Mouse (Mus musculus) limb, embryonic 15.5 days (tissue): Measurements from ENCODE around the gene Hoxd8. TPM values are rescaled to one million over a fixed set of nuclear protein-coding genes. Genes with fewer than 3 reads are reported as not detected.

Source experiments
- ATAC-seq: fragments of 200-750 bp; cut with Nextera tagmentation; 2 replicates; pipeline ENCODE4 v1.8.0; 2017; ENCODE audit warnings: low read depth, moderate TSS enrichment; ENCODE audit not compliant: insufficient number of reproducible peaks, low FRiP score, low TSS enrichment
- H3K27ac ChIP-seq: fragments of 300-500 bp; sonication (generic); 2 replicates; pipeline ENCODE4 v1.5.1; 2015; ENCODE audit warnings: moderate library complexity, mild to moderate bottlenecking, inconsistent platforms
- H3K27me3 ChIP-seq: fragments of 300-500 bp; sonication (generic); 2 replicates; pipeline ENCODE4 v1.6.1; 2015; ENCODE audit warnings: inconsistent platforms
- H3K36me3 ChIP-seq: fragments of 300-500 bp; sonication (generic); 2 replicates; pipeline ENCODE4 v1.6.1; 2015; ENCODE audit warnings: inconsistent platforms
- H3K4me1 ChIP-seq: fragments of 300-500 bp; sonication (generic); 2 replicates; pipeline ENCODE4 v1.6.1; 2015; ENCODE audit warnings: inconsistent platforms
- H3K4me2 ChIP-seq: fragments of 300-500 bp; sonication (generic); 2 replicates; pipeline ENCODE4 v1.6.1; 2015; ENCODE audit warnings: mild to moderate bottlenecking, inconsistent platforms
- H3K4me3 ChIP-seq: fragments of 300-500 bp; sonication (generic); 2 replicates; pipeline ENCODE4 v1.5.1; 2015; ENCODE audit warnings: mild to moderate bottlenecking, inconsistent platforms
- H3K9ac ChIP-seq: fragments of 300-500 bp; sonication (generic); 2 replicates; pipeline ENCODE4 v1.6.1; 2015; ENCODE audit warnings: inconsistent platforms
- H3K9me3 ChIP-seq: fragments of 300-500 bp; sonication (generic); 2 replicates; pipeline ENCODE4 v1.6.1; 2016; ENCODE audit warnings: inconsistent platforms
- WGBS: fragments of 180-500 bp; shearing (Covaris S2); methylation state at CpG from one replicate; pipeline ENCODE4 v1.1.7; 2015; 5-methylcytosine and 5-hydroxymethylcytosine counted together
- polyA plus RNA-seq: library from polyadenylated mRNA; unstranded; fragments of >200 nt; fragmentation: Nextera tagmentation; extraction: Ambion mirVana; gene quantifications from 2 replicates; pipeline ENCODE4 v1.2.1, GENCODE M21; 2015

The Hoxd8 gene
- polyA plus RNA-seq, 1 experiment from 2014 or later: 5.9 TPM

DNA sequence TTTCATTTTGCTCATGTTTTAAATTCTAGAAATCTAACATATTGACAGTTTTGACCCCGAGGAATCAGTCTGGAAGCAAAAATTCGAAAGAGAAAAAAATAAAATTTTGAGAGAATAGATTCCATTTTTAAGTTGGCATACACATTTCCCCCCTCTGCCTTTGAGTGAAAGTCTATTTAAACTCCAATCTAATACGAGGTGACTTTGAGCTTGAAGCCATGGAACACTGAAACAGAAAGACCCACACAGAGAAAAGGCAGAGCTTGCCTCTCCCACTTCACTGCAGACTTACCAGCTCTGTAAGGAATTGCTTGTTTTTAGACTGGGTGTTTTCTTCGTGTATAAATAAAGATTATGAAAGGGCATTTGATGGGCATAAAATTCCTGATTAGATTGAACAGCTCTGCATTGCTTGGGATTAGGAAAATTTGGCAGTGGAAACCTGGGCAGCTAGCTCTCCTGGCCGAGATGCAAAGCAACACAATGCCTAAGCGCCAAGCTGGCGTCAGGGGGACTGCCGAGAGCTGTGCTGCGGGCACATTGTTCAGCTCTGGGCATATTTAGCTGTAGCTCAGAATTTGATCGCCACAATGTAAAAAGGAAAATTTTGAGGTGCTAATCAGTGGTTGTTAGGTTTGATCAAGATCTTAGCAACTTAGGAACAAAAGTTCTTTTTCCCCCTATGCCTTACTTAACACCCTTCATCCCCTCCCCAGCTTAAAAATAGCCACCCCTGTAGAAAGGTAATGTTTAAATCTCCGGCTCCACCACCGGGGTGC is 15.4 kb upstream of the Hoxd8 start:
- Histone ChIP-seq H3K4me2 (peak overlapping the region; percentile 49), H3K4me3 (peak overlapping the region; percentile 26), H3K9me3 (no peaks in the 10 kb centered on the region), H3K27ac (peak overlapping the region; percentile 74), H3K4me1 (peaks cover 28% of the 10 kb centered on the region), H3K9ac (peak overlapping the region; percentile 27; the same call in 1 of the 2 replicates), H3K27me3 (peaks cover 71% of the 10 kb centered on the region), H3K36me3 (no peaks in the 10 kb centered on the region; the same call in 1 of the 2 replicates)
- no peak for ATAC-seq
- 14% methylated on average over 12 of the region's 12 CpGs for WGBS

GRCm38 (mm10) chr2:74689574-74690337 is 14.7 kb upstream of the Hoxd8 start:
- peak overlapping the region; percentile 31 for H3K9ac ChIP-seq
- H3K27ac ChIP-seq: peak overlapping the region; percentile 74
- WGBS: 8% methylated on average over 24 of the region's 24 CpGs
- H3K9me3 ChIP-seq: no peaks in the 10 kb centered on the region
- no peaks in the 10 kb centered on the region; the same call in 1 of the 2 replicates for H3K36me3 ChIP-seq
- peaks cover 70% of the 10 kb centered on the region for H3K27me3 ChIP-seq
- peak overlapping the region; percentile 49 for H3K4me2 ChIP-seq
- peaks cover 31% of the 10 kb centered on the region for H3K4me1 ChIP-seq
- peak overlapping the region; percentile 26 for H3K4me3 ChIP-seq
- ATAC-seq: no peak

- H3K36me3 ChIP-seq: no peaks in the 10 kb centered on the region; the same call in 1 of the 2 replicates
- 18% methylated on average over 8 of the region's 8 CpGs for WGBS
- H3K4me2 ChIP-seq: peak overlapping the region; percentile 62
- H3K9ac ChIP-seq: peak overlapping the region; percentile 31; the same call in 1 of the 2 replicates
- H3K9me3 ChIP-seq: no peaks in the 10 kb centered on the region
- peaks cover 31% of the 10 kb centered on the region for H3K4me1 ChIP-seq
- H3K4me3 ChIP-seq: peak overlapping the region; percentile 44
- ATAC-seq: no peak
- peaks cover 72% of the 10 kb centered on the region for H3K27me3 ChIP-seq
- H3K27ac ChIP-seq: peak overlapping the region; percentile 74; the same call in 1 of the 2 replicates
Observed at GRCm38 (mm10) chr2:74690338-74690716, 14.1 kb upstream of the Hoxd8 start.

DNA sequence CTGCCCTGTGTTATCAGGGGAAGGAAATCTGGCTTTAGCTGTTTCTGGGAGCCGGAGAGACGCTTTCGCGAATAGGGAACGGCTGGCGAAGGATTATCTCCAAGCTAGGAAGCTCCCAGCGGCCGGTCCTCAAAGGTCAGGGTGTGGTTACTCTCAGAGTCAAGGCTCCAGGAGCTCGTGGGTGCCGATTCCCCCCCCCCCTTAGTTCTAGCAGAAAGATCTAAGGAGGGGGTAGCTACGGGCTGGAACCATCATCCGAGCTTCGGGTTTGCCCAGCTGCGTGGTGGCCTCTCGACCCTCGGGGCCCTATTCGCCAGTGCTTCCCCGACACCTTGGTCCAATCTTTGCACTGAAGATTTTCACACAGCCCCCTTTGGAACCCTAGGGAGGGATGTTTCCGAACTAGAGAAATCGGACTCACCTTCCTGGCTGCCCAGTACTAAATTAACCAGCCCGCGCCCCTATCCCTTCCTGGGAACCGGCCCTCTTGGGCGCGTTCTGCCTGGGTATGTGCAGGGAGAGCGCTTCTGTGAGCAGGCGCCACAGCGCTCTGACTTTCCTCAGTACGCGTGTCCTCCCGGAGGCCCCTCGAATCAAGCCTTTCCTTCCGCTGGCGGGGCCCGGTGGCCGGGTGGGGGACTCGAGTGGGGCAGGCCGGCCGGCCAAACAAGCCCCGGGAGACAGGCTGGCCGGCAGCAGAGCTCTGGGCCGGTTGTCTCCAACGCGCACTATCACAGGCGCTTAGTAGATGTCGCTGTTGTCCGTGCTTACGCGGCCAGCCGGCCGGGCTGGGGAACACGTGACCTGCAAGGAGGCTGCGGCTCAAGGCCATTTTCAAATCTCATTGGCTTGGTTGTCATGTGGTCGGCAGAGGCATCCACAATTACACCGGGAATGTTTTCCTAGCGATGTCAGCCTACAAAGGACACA is 13.1 kb upstream of the Hoxd8 start, which contains the start of gene Hoxd10:
Hoxd10 (plus strand) TSS at position 903 of the 930 bp plus-strand sequence.
- Histone ChIP-seq H3K4me1 (peaks cover 31% of the 10 kb centered on the region), H3K9me3 (no peaks in the 10 kb centered on the region), H3K9ac (peak within 1 kb of the TSS; percentile 54), H3K4me2 (peak within 1 kb of the TSS; percentile 62), H3K36me3 (no peaks in the 10 kb centered on the region; the same call in 1 of the 2 replicates), H3K27me3 (peaks cover 79% of the 10 kb centered on the region), H3K4me3 (peak within 1 kb of the TSS; percentile 44), H3K27ac (peak within 1 kb of the TSS; percentile 86)
- peak; percentile 81; the same call in 1 of the 2 replicates for ATAC-seq
- WGBS: 4% methylated on average over 56 of the region's 56 CpGs

- Histone ChIP-seq H3K27me3 (peaks cover 80% of the 10 kb centered on the region), H3K4me2 (peak overlapping the region; percentile 62), H3K4me1 (peaks cover 40% of the 10 kb centered on the region), H3K4me3 (peak overlapping the region; percentile 44), H3K36me3 (no peaks in the 10 kb centered on the region; the same call in 1 of the 2 replicates), H3K27ac (peak overlapping the region; percentile 86), H3K9ac (peak overlapping the region; percentile 52), H3K9me3 (no peaks in the 10 kb centered on the region)
- no peak for ATAC-seq
- WGBS: 7% methylated on average over 35 of the region's 35 CpGs
Observed at GRCm38 (mm10) chr2:74691995-74692807, 12.2 kb upstream of the Hoxd8 start.

DNA sequence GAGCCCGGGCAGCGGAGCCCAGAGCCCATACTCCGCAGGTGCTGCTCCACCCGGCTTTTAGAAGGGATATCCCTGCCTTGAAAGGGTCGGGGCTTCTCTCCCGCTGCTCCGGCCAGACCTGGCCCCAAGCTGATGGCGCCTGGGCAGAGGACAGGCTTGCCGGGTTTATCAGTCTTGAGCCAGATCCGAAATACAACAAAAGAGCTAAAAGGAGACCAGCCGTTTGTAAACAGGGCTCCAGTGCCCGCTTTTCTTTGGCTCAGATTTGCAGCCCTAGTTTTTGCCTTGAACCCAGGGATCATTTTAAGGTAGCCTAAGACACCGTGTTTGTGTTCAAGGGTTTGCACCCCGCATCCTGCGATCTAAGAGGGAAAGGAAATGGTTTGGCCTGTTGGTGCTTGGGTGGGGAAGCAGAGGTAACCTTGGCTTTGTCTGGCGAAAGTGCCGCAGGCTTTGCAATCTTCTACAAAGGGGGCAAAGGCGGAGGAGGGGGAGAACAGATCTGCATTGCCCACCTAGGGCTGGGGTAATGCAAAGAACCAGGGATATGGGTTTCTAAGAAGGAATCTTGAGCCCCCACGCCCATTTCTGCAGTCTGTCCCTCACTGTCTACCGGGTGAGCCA is 11.5 kb upstream of the Hoxd8 start:
- Histone ChIP-seq H3K9me3 (no peaks in the 10 kb centered on the region), H3K27me3 (peaks cover 77% of the 10 kb centered on the region), H3K4me3 (peak overlapping the region; percentile 44), H3K36me3 (no peaks in the 10 kb centered on the region; the same call in 1 of the 2 replicates), H3K27ac (peak overlapping the region; percentile 86), H3K4me2 (peak overlapping the region; percentile 62), H3K9ac (peak overlapping the region; percentile 52), H3K4me1 (peaks cover 41% of the 10 kb centered on the region)
- no peak for ATAC-seq
- WGBS: 15% methylated on average over 20 of the region's 20 CpGs

DNA sequence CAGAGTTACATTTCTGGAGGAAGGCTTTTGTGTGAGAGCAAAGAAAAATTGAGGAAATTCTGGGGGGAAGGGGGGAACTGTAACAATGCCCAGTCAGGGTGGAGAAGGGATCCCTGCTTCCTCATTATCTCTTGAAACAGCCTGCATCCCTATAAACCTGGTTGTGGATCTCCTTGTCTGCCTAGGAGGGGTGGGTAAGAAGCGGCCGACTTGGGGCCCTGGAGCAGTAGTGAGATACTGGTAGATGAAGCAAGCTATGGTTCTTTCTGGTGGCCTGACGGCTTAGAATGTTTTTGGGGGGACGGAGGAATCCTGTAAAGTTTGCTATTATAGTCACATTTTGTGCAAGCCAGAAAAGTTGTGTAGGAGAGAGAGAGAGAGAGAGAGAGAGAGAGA is 11.0 kb upstream of the Hoxd8 start:
- H3K27ac ChIP-seq: peak overlapping the region; percentile 86
- no peak for ATAC-seq
- WGBS: 33% methylated on average over 4 of the region's 4 CpGs
- no peaks in the 10 kb centered on the region; the same call in 1 of the 2 replicates for H3K36me3 ChIP-seq
- H3K4me1 ChIP-seq: peaks cover 46% of the 10 kb centered on the region
- peak overlapping the region; percentile 62 for H3K4me2 ChIP-seq
- H3K4me3 ChIP-seq: peak overlapping the region; percentile 44
- H3K9me3 ChIP-seq: no peaks in the 10 kb centered on the region
- H3K27me3 ChIP-seq: peaks cover 79% of the 10 kb centered on the region
- H3K9ac ChIP-seq: peak overlapping the region; percentile 52; the same call in 1 of the 2 replicates

GRCm38 (mm10) chr2:74694066-74694465 is 10.3 kb upstream of the Hoxd8 start:
- Histone ChIP-seq H3K27me3 (peaks cover 80% of the 10 kb centered on the region), H3K4me1 (peaks cover 52% of the 10 kb centered on the region), H3K4me3 (peak overlapping the region; percentile 44), H3K4me2 (peak overlapping the region; percentile 62), H3K9me3 (no peaks in the 10 kb centered on the region), H3K36me3 (no peaks in the 10 kb centered on the region; the same call in 1 of the 2 replicates), H3K27ac (0 out of 2 replicates have a peak overlapping the region, but pooled peaks have one; percentile 86), H3K9ac (no peak overlapping the region)
- WGBS: 13% methylated on average over 16 of the region's 16 CpGs
- no peak for ATAC-seq

DNA sequence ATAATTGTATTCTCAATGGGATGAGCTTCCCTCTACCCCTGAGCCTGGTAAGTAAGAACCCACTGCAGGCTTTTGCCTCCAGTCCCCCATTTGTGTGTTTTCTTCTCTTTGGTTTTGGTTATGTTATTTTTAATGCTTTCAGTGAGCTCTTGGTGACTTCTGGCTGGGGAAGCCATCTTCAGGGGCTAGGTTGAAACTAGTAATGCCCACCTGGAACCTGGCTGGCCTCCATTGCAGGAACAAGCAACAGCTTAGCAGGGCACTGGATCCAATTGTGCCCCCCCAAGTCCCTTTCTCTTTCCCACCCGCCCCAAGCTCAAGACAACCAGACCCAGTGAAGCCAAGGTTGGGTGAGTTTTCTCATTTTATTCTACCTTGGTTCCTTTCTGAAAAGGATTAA is 9.0 kb upstream of the Hoxd8 start:
- no peak for ATAC-seq
- Histone ChIP-seq H3K9me3 (no peaks in the 10 kb centered on the region), H3K4me1 (peaks cover 60% of the 10 kb centered on the region), H3K36me3 (peaks cover 4% of the 10 kb centered on the region; the same call in 1 of the 2 replicates), H3K4me3 (no peak overlapping the region), H3K27ac (no peak overlapping the region), H3K4me2 (no peak overlapping the region), H3K27me3 (peaks cover 84% of the 10 kb centered on the region), H3K9ac (no peak overlapping the region)
- WGBS: 36% methylated on average over 1 of the region's 1 CpGs

DNA sequence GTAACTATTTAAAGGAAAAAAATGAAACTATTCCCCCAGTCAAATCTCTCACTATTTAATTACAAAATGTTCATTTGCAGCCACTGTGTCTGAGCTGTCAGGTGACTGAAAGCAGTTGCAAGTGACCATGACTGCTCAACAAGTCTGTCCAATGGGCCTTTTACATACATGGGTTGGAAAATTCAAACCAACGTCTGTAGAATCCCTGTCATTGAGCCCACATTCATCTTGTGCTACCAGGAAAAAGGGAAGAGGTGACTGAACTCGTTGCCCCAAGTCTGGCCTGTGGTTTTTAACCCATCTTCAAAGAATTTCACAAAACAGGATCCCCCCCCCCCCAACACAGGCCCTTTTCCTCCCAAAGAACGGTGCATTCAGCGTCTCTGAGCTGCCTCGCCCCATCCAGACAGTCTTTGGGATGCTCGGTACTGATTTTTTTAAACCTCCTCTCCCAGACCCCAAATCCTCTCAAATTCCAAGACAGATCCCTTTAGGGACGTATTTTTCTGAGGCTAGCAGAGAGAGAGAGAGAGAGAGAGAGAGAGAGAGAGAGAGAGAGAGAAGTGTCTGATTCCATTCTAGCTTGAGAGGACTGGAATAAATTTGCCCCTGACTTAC is 8.5 kb upstream of the Hoxd8 start:
- 0 out of 2 replicates have a peak overlapping the region, but pooled peaks have one; percentile 15 for H3K4me2 ChIP-seq
- peaks cover 88% of the 10 kb centered on the region for H3K27me3 ChIP-seq
- H3K4me3 ChIP-seq: 0 out of 2 replicates have a peak overlapping the region, but pooled peaks have one; percentile 48
- peaks cover 65% of the 10 kb centered on the region for H3K4me1 ChIP-seq
- 34% methylated on average over 7 of the region's 7 CpGs for WGBS
- H3K9ac ChIP-seq: no peak overlapping the region
- H3K27ac ChIP-seq: peak overlapping the region; percentile 78
- H3K9me3 ChIP-seq: no peaks in the 10 kb centered on the region
- H3K36me3 ChIP-seq: peaks cover 4% of the 10 kb centered on the region; the same call in 1 of the 2 replicates
- ATAC-seq: no peak
